Mouse (Mus musculus) spleen, adult 2 months (tissue): ENCODE measurements around the gene Olfr311.

Experiments used
- CTCF ChIP-seq: fragments of 200-500 bp; IDR thresholded peaks from 2 replicates; pipeline ENCODE4 v1.5.1; 2011; ENCODE audit warnings: mild to moderate bottlenecking, inconsistent platforms; ENCODE audit not compliant: insufficient read depth, insufficient read length, insufficient replicate concordance; ENCODE audit errors: extremely low read depth
- POLR2A ChIP-seq: fragments of 200-500 bp; IDR thresholded peaks from 2 replicates; pipeline ENCODE4 v1.6.1; 2011; ENCODE audit warnings: low read depth, low read length, inconsistent platforms

- no peak for TF ChIP-seq POLR2A
- TF ChIP-seq CTCF = no peak
These were observed 43.2 kb upstream of the Olfr311 start for GRCm38 (mm10) chr11:58795856-58796255.
